Mouse (Mus musculus): ENCODE results near the gene Tmem98.

Gene Tmem98

DNA sequence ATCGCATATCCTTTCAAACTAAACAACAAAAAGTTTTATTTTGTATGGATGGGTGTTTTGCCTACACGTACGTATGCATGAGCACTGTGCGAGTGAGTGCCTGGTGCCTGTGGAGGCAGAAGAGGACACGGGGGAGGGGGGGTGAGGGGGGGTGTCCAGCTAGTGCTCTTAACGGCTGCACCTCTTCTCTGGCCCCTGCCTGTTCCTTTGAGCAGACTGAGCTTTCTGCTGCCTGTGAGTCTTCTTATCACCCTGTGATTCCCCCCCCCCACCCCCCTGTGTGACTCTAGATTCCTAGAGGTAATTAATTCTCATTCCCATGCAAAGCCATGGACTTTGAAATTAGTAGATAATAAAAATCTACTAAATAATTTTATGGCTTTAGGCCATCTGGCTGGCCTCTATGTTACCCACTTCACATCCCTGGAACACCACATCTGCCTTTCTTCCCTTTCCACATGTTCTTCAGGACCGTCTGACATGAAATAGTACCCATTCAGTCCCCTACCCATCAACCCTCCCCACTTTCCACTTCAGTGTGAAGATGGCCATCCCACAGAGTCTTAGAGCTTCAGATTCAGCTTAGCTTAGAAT is 20.2 kb upstream of the Tmem98 start:
- in situ Hi-C loops (cut with MboI): loop anchor here (25.0 kb wide), 1 partner anchor 352 kb away; the partner anchor contains the start of gene Psmd11

DNA sequence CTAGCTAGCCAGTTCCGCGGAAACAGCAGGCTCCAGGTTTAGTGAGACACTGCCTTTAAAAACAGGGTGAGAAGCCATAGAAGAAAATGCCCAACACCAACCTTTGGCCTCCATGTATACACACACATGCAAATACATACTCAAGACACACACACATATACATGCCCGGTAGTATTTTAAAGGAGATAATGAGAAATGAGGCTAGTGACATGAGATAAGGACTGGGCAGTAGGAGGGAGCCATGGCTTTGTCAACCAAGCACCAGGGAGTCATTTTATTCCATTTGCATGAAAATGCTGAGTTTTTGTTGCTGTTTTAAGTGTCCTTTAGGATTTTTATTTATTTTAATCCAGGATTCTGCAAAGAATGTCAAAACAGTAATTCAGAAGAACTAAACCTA is 19.6 kb upstream of the Tmem98 start:
- in situ Hi-C loops (cut with MboI): loop anchor here (25.0 kb wide), 1 partner anchor 353 kb away; the partner anchor contains the start of gene Psmd11

DNA sequence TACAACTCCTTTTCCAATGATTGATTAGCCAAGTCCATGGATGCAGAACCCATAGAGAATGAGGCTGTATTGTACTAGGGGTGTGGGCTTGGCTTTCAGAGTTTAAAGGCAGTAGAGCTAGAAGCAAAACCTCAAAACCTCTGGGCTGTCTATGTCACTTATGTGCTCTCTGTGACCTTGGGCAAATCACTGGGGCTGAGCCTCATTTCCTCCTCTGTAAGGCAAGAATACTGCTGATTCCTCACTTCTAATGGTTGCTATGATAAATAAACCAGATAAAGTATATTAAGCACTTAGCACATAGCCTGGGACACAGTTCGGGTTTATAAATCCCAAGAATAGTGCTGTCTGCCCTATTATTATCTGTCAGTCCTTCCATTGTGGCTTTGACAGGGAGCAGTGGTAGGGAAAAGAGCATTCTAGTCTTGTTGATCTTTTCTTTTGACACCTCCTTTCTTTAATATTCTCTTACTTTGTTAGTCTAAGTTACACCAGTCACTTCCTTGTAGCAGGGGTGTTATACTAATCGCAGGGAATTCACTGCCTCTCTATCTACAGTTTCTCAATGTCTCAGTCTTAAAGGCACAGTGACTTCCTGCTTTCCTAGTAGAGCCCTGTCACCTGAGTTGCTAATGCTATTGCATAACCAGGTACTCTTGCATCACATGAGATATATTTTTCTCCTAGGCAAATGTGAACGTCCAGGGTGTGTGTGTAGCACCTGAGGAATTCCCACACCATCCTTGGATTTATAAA is 18.1 kb upstream of the Tmem98 start:
- in situ Hi-C loops (cut with MboI): loop anchor here (25.0 kb wide), 1 partner anchor 355 kb away; the partner anchor contains the start of gene Psmd11

- in situ Hi-C loops (cut with MboI): loop anchor here (25.0 kb wide), 1 partner anchor 356 kb away; the partner anchor contains the start of gene Psmd11
Measured at GRCm38 (mm10) chr11:80793386-80793785, 16.6 kb upstream of the Tmem98 start.

- in situ Hi-C loops (cut with MboI): loop anchor here (25.0 kb wide), 1 partner anchor 357 kb away; the partner anchor contains the start of gene Psmd11
Measured at GRCm38 (mm10) chr11:80794290-80794689, 15.7 kb upstream of the Tmem98 start.

GRCm38 (mm10) chr11:80795431-80795830 is 14.5 kb upstream of the Tmem98 start:
- in situ Hi-C loops (cut with MboI): loop anchor here (25.0 kb wide), 1 partner anchor 358 kb away; the partner anchor contains the start of gene Psmd11

DNA sequence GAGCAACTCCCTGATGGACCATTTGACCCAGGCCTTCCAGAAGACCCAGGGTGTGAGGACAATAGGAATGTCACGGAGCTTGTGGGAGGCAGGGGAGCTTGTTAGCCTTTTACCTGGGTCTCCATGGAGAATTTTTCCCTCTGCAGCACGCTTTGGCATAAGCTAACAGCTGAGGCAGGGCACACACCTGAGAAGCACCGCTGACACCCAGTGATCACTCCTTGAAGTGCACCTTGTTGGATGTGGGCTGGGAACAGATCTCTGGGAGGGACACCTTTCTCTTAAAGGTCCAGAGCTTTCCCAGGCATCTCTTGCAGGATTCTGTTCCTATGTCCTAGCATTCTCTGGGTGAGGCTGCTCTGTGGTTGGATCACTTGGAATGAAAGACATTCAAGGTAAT is 10.0 kb upstream of the Tmem98 start:
- in situ Hi-C loops (cut with MboI): loop anchor here (25.0 kb wide), 1 partner anchor 363 kb away; the partner anchor contains the start of gene Psmd11

GRCm38 (mm10) chr11:80802706-80803105 is 7.3 kb upstream of the Tmem98 start:
- in situ Hi-C loops (cut with MboI): no loop called here

DNA sequence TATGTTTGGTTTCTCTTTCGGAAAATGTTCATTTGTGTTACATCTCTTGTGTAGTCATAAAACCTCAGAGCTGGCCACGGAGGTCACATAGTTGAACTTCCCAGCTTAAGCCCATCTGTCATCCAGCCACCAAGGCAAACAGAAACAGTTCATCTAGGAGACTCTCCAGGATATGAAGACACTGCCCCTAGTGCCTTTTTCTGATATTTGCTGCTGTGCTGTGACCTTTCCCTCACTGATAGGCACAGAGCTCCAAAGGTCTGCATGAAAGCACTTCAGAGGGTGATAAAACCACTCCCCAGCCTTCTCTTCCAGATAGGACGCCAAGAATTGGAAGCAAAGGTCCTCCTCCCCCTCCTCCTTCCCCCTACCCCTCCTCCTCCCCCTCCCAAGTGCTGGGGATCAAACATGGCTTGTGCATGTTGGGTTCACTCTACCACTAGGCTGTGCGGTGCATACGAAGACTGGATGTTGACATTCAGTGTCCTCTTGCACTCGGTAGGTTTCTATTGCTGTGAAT is 1.4 kb upstream of the Tmem98 start:
- in situ Hi-C loops (cut with MboI): no loop called here

GRCm38 (mm10) chr11:80809666-80809992 is 346 bp upstream of the Tmem98 start:
- in situ Hi-C loops (cut with MboI): no loop called here

GRCm38 (mm10) chr11:80811156-80811555 is 1.2 kb downstream of the Tmem98 start:
- in situ Hi-C loops (cut with MboI): no loop called here

DNA sequence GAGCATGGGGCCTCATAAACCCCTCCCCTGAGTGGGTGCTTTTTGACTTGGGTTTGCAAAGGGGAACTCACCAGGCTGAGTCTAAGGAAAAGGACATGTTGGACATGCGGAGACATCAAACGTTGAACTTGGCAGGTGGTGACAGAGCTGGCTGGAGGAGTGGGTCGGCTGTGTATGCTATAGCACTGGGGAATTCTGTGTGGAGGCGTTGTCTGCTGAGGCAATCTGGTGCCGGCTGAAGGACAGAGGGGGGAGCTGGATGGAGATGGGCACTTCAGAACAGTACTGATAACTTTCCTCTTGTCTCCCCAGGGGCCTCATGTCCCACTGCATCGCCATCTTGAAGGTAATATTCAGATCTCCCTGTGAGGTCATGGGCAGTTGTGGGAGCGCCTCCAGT is 5.4 kb downstream of the Tmem98 start:
- in situ Hi-C loops (cut with MboI): no loop called here

GRCm38 (mm10) chr11:80818060-80818697 is 8.2 kb downstream of the Tmem98 start:
- in situ Hi-C loops (cut with MboI): no loop called here

DNA sequence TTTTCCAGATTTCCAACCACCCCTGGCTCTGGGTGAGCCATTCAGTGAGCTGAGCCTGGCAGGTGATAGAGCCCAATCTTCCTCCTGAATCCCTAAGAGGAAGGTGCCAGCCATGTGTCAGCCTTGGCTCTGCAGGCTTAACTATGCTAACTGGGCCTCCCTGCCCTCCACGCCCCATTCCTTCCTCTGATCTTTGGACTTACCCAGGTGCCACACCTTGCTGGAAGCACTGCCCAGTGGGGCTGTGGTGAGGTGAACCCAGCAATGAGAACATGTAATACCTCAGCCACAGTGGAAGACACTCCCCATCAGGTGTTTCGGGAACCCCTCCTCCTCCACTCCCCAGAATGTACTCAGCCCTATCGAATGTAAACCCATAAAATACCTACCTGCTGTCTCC is 10.1 kb downstream of the Tmem98 start:
- in situ Hi-C loops (cut with MboI): loop anchor here (5.0 kb wide), 1 partner anchor 128 kb away; no protein-coding TSS in a partner anchor

GRCm38 (mm10) chr11:80821296-80821695 is 11.3 kb downstream of the Tmem98 start:
- in situ Hi-C loops (cut with MboI): loop anchor here (5.0 kb wide), 1 partner anchor 129 kb away; no protein-coding TSS in a partner anchor

GRCm38 (mm10) chr11:80821794-80822193 is 11.8 kb downstream of the Tmem98 start:
- in situ Hi-C loops (cut with MboI): loop anchor here (5.0 kb wide), 1 partner anchor 129 kb away; no protein-coding TSS in a partner anchor

- in situ Hi-C loops (cut with MboI): no loop called here
Measured at GRCm38 (mm10) chr11:80835395-80835794, 25.4 kb downstream of the Tmem98 start.

DNA sequence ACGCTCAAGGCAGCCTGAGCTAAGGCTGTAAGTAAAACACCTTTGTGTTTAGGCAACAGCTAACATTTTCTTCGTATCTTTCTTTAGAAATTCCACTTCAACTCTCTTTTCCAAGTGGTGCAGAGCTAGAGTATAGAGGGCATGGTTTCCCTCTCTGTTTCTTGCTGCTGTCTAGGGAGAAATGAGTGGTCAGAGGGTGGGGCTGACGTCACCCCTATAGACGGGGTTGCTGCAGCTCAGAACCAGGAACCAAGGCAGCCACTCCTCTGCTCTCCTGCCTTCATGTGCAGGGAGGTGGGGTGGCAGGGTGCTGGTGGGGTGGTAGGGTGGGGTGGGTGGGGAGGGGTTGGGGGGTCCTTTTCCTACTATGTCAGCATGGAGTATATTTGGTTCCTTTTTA is 25.9 kb downstream of the Tmem98 start:
- in situ Hi-C loops (cut with MboI): no loop called here

DNA sequence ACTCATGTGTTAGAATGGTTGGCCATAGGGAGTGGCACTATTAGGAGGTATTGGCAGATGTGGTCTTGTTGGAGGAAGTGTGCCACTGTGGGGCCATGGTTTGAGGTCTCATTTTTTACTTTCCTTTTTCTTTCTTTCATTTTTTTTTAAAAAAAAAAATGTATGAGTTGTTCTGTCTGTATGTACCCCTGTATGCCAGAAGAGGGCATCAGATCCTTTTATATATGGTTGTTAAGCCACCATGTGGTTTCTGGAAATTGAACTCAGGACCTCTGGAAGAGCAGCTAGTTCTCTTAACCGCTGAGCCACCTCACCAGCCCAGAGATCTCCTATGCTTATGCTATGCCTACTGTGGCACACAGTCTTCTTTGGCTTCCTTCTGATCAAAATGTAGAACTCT is 28.7 kb downstream of the Tmem98 start:
- in situ Hi-C loops (cut with MboI): no loop called here

DNA sequence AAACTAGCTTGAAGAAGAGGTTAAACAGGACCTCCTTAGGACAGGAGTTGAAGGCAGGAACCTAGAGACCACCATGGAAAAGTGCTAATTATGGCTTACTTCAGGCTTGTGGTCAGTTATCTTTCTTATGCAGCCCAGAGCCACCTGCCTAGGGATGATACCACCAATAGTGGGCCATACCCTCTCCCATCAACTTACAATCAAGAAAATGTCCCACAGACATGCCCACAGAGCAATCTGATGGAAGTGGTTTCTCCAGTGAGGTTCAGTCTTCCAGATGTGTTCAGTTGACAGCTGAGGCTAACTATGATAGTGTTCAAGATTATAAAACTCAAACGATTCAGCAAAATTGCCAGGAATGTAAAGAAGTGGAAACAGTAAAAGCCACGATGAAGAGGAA is 33.5 kb downstream of the Tmem98 start:
- in situ Hi-C loops (cut with MboI): no loop called here

GRCm38 (mm10) chr11:80845486-80845885 is 35.5 kb downstream of the Tmem98 start:
- in situ Hi-C loops (cut with MboI): no loop called here

- in situ Hi-C loops (cut with MboI): no loop called here
Measured at GRCm38 (mm10) chr11:80846115-80846514, 36.1 kb downstream of the Tmem98 start.

Measured in mature B cell (primary cell).